Comparison of ENCODE assay signal across 13 mouse cellular contexts in the genomic region with DNA sequence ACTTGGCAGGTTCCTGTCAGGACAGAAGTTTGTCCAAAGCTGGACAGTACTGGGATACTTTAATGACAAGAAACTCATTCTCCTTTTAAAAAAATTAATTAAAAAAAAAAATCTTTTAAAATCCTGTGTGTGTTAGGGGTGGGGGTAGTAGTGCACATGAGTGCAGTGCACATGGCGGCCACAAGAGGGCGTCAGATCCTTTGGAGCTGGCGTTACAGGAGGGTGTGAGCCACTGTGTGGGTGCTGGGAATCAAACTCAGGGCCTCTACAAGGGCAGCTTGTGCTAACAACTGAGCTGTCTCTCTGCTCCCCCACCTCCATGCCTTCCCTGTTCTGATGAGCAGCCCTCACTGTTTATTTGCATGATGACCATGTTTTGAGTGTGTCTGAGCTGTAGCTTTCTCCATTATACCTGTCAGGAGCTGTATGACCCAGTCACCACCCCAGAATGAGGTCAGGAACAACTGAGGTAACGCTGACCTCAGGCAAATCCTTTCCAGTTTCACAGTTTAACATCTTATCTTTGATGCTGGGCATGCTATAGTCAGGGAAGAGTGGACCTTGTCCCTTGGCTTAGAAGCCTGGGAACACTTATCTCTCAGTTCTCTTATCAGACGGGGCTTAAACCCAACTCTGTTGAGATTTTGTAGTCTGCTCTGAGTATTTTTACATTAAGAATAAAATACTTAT. TPM values are rescaled to one million over a fixed set of nuclear protein-coding genes. Genes with fewer than 3 reads are reported as not detected.
DNase-seq lines count a peak whose midpoint lies in the region; ATAC-seq and TF ChIP-seq lines count a peak whose summit lies in the region.
"Had no signal": no experiment of that assay in that cellular context is flagged by ENCODE, and none has a peak within 500 bp of the region (broad histone marks: within the 10 kb centered on the region; RNA-seq: fewer than 3 reads in every experiment).

No protein-coding gene starts in this region.

- 86% methylated on average over 5 of the region's 5 CpGs for WGBS in lung, adult 2 months
- WGBS in intestine, postnatal 0 days = 65% methylated on average over 5 of the region's 5 CpGs

- no peaks in the 10 kb centered on the region for H3K9me3 ChIP-seq in intestine, postnatal 0 days (ENCODE audit: control insufficient read depth)
- H3K9me3 ChIP-seq: limb, embryonic 15.5 days; neural tube, embryonic 13.5 days had no signal

- TF ChIP-seq POLR2A in lung, adult 2 months (IDR thresholded peaks at IDR 0.05; ENCODE audit: borderline replicate concordance, extremely low read depth, low read depth, low read length) = no peak

- H3K9ac ChIP-seq in intestine, postnatal 0 days (ENCODE audit: low read depth, low read length) = no peak overlapping the region
- H3K9ac ChIP-seq: limb, embryonic 15.5 days; neural tube, embryonic 13.5 days had no signal

- H3K4me2 ChIP-seq in intestine, postnatal 0 days (replicated peaks; ENCODE audit: low read depth) = 0 out of 2 replicates have a peak overlapping the region, but pooled peaks have one; percentile 0
- H3K4me2 ChIP-seq: limb, embryonic 15.5 days; neural tube, embryonic 13.5 days had no signal

- CTCF ChIA-PET in Patski (lab: Charles Lee) = interaction anchor here (1.6 kb wide), 1 partner anchor 37 kb away, joined by 4 read pairs; no protein-coding TSS in a partner anchor

- H3K27me3 ChIP-seq in Patski = no peaks in the 10 kb centered on the region
- no peaks in the 10 kb centered on the region for H3K27me3 ChIP-seq in intestine, postnatal 0 days (replicated peaks; ENCODE audit: control insufficient read depth, insufficient read depth, low read length)
- H3K27me3 ChIP-seq: limb, embryonic 15.5 days; neural tube, embryonic 13.5 days had no signal

- H3K4me3 ChIP-seq in gastrocnemius, adult 2 months = no peak overlapping the region
- H3K4me3 ChIP-seq in lung, adult 2 months (replicated peaks; ENCODE audit: extremely low read depth, low read depth, low read length) = no peak overlapping the region
- H3K4me3 ChIP-seq in intestine, postnatal 0 days (ENCODE audit: low read depth, low read length) = no peak overlapping the region
- H3K4me3 ChIP-seq: limb, embryonic 15.5 days; neural tube, embryonic 13.5 days had no signal

- TF ChIP-seq CTCF in gastrocnemius, adult 2 months (IDR thresholded peaks at IDR 0.05) = peak; percentile 65
- peak; percentile 52 for TF ChIP-seq CTCF in lung, adult 2 months (IDR thresholded peaks at IDR 0.05; ENCODE audit: insufficient read depth, low read length)
- peak; percentile 59 for TF ChIP-seq CTCF in Patski (IDR thresholded peaks at IDR 0.05)
- TF ChIP-seq CTCF in intestine, postnatal 0 days (IDR thresholded peaks at IDR 0.05; ENCODE audit: low read depth) = peak; percentile 66

- H3K36me3 ChIP-seq in intestine, postnatal 0 days (ENCODE audit: control insufficient read depth, insufficient read depth) = peaks cover 36% of the 10 kb centered on the region

- H3K4me1 ChIP-seq in lung, adult 2 months (ENCODE audit: control insufficient read depth, insufficient read depth, low read length) = peaks cover 6% of the 10 kb centered on the region
- H3K4me1 ChIP-seq in intestine, postnatal 0 days (replicated peaks; ENCODE audit: control insufficient read depth, insufficient read depth, low read length) = peaks cover 6% of the 10 kb centered on the region; the same call in 1 of the 2 replicates

- intact Hi-C loops in gastrocnemius, adult 2 months (cut with DNase I) = loop anchor here (5.0 kb wide), 1 partner anchor 34 kb away; no protein-coding TSS in a partner anchor
- intact Hi-C loops in gastrocnemius, postnatal 36 days (cut with DNase I) = no loop called here

- POLR2A ChIA-PET in Patski (lab: Charles Lee) = no interaction called here

- no peak overlapping the region for H3K27ac ChIP-seq in gastrocnemius, adult 2 months
- H3K27ac ChIP-seq in intestine, postnatal 0 days (ENCODE audit: low read depth, low read length) = peak overlapping the region; percentile 65
- H3K27ac ChIP-seq: limb, embryonic 15.5 days; neural tube, embryonic 13.5 days had no signal

- DNase-seq in gastrocnemius, adult 2 months = peak; percentile 19
- DNase-seq in gastrocnemius, postnatal 36 days = no peak
- no peak for DNase-seq in lung, adult 2 months
- no peak for DNase-seq in lung, postnatal 4 days
- DNase-seq in Patski (ENCODE audit: low read depth, low spot score) = no peak
- no peak for DNase-seq in adrenal gland, adult 2 months
- DNase-seq in urinary bladder, postnatal 10 days (ENCODE audit: low spot score) = no peak
- DNase-seq: gastrocnemius, postnatal 14 days; kidney, adult 9 months had no signal

- ATAC-seq in Patski = no peak
- ATAC-seq in intestine, postnatal 0 days = peak; percentile 62
- ATAC-seq: activated CD4-positive, CD25-positive, alpha-beta regulatory T cell, adult 4 months had no signal

- in situ Hi-C loops in Patski (cut with MboI; ENCODE audit: low pct_unique_long_range_greater_than_20kb) = no loop called here

RNA-seq across cellular contexts. Expression of gene Snrk, which starts 39.5 kb away (rescaled TPM):
- total RNA-seq in gastrocnemius, adult 2 months (2021) = 10 to 100 TPM; 55.2 to 80.0 TPM
- 10 to 100 TPM; 54.0 to 66.3 TPM for total RNA-seq in gastrocnemius, postnatal 36 days (2021)
- 107 and 129 TPM in 2 replicates for polyA plus RNA-seq in lung, adult 2 months (2012; rRNA removed)
- polyA plus RNA-seq in Patski (2021) = 28.1 TPM
- polyA plus RNA-seq in intestine, postnatal 0 days (2015; fragmentation: Nextera tagmentation; extraction: Ambion mirVana) = 35.4 and 35.6 TPM in 2 replicates
- total RNA-seq in adrenal gland, adult 2 months (2021) = 100 to 1,000 TPM; 183 to 230 TPM
- polyA plus RNA-seq in adrenal gland, adult 2 months (2012; rRNA removed) = 114 and 115 TPM in 2 replicates
